Mouse (Mus musculus) thymus, adult 2 months (tissue): ENCODE measurements around the gene Olfr429.

Experiments used
- CTCF ChIP-seq: fragments of 200-500 bp; IDR thresholded peaks from 2 replicates; pipeline ENCODE4 v1.5.1; 2012; ENCODE audit warnings: mild to moderate bottlenecking, control low read depth, low read length, moderate library complexity, borderline replicate concordance; ENCODE audit not compliant: control insufficient read depth, poor library complexity, insufficient read depth; ENCODE audit errors: extremely low read depth
- POLR2A ChIP-seq: fragments of 200-500 bp; IDR thresholded peaks from 2 replicates; pipeline ENCODE4 v1.6.1; 2012; ENCODE audit warnings: mild to moderate bottlenecking, low read length, control low read depth, moderate library complexity; ENCODE audit not compliant: control insufficient read depth, poor library complexity, insufficient read depth; ENCODE audit errors: extremely low read depth

- TF ChIP-seq POLR2A (no peak), CTCF (no peak)
These were observed 47.9 kb downstream of the Olfr429 start for GRCm38 (mm10) chr1:174131999-174132398.
